Mouse (Mus musculus) gastrocnemius, adult 2 months (tissue): Measurements from ENCODE around the gene Agrp. TPM values are rescaled to one million over a fixed set of nuclear protein-coding genes. Genes with fewer than 3 reads are reported as not detected.
A peak's percentile ranks its signal among the peaks of the same experiment; 100 is the strongest.

Experiments
- DNase-seq: peaks from one replicate; pipeline ENCODE4 v3.0.0; 2022
- H3K27ac ChIP-seq: fragments of 200-600 bp; 2 replicates; pipeline ENCODE4 v1.8.1; 2022; ENCODE audit warnings: mild to moderate bottlenecking
- H3K4me3 ChIP-seq: fragments of 200-600 bp; 2 replicates; pipeline ENCODE4 v1.8.1; 2022; ENCODE audit warnings: mild to moderate bottlenecking, moderate library complexity
- CTCF ChIP-seq: fragments of 200-600 bp; IDR thresholded peaks from 2 replicates; pipeline ENCODE4 v1.8.1; 2022; ENCODE audit warnings: antibody characterized with exemption, mild to moderate bottlenecking, moderate library complexity
- intact Hi-C: fragments of 180-260 bp; cut with DNase I; formaldehyde crosslinking; loops from one replicate; pipeline ENCODE4 v1.15.1; 2025
- total RNA-seq, 2 experiments: library from RNA; stranded (reverse); gene quantifications; 2 replicates each; pipeline ENCODE4 v1.2.3; 2021

The Agrp gene
- total RNA-seq, 2 experiments from 2014 or later: 0.75 TPM; not detected in 1

DNA sequence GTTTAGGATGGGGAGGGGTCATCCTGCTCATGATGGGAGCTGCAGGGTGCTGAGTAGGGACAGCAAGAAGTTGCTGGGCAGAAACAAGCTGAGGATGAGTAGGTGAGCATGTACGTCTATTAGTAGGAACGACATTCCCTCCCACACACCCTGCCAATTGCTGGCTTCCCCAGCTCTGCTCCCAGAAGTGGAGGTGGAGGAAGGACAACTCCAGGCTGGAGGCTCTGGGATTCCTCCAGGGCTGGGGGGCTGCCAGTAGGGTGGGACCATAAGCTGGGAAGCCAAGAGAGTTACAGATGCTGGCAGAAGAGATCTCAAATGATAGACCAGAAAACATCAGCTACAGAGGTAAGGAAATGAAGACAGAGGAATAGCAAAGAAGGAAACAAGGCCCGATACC, 100.6 kb downstream of the Agrp start:
- peak; percentile 67 for DNase-seq
- H3K27ac ChIP-seq: peak overlapping the region; percentile 77
- H3K4me3 ChIP-seq: no peak overlapping the region
- no peak for TF ChIP-seq CTCF
- intact Hi-C loops: no loop called here

DNA sequence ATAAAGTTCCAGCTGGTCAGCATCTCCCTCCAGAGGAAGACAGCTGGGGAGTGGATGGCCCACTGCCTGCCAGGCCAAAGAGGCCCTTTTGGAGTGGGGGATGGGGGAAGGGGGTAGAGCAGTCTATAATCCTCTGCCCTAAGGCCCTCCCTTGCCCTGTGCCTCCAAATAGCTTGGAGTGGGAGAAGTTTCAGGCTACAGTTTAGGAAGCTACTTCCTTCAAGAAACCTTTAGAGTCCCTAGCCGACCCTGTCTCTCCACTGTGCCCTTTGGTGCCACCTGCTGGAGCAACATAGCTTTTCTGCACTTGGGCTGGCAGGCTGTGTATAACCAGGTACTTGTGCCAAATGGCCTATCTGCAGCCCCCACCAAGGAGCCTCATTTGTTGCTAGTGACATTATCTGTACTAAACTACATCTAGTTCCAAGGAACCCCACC, 103.3 kb downstream of the Agrp start:
- DNase-seq: peak; percentile 88
- Histone ChIP-seq H3K27ac (peak overlapping the region; percentile 83), H3K4me3 (no peak overlapping the region; the same call in 1 of the 2 replicates)
- intact Hi-C loops: loop anchor here (2.0 to 5.0 kb wide), 2 partner anchors 15 to 52 kb away; partner anchors contain the start of gene Hsd11b2
- peak; percentile 91 for TF ChIP-seq CTCF

GRCm38 (mm10) chr8:105533439-105533838, 103.8 kb downstream of the Agrp start:
- peak; percentile 49 for DNase-seq
- Histone ChIP-seq H3K27ac (peak overlapping the region; percentile 83), H3K4me3 (peak overlapping the region; percentile 11; the same call in 1 of the 2 replicates)
- intact Hi-C loops: loop anchor here (2.0 to 5.0 kb wide), 2 partner anchors 15 to 51 kb away; partner anchors contain the start of gene Hsd11b2
- TF ChIP-seq CTCF: no peak

GRCm38 (mm10) chr8:105531774-105532173, 105.4 kb downstream of the Agrp start:
- peak; percentile 87 for DNase-seq
- intact Hi-C loops: loop anchor here (1.0 to 5.0 kb wide), 3 partner anchors 13 to 49 kb away; partner anchors contain the start of gene Hsd11b2
- Histone ChIP-seq H3K27ac (peak overlapping the region; percentile 58), H3K4me3 (no peak overlapping the region)
- TF ChIP-seq CTCF: peak; percentile 75

- peak; percentile 56 for DNase-seq
- intact Hi-C loops: no loop called here
Measured at GRCm38 (mm10) chr8:105529271-105529670, 107.9 kb downstream of the Agrp start.

DNA sequence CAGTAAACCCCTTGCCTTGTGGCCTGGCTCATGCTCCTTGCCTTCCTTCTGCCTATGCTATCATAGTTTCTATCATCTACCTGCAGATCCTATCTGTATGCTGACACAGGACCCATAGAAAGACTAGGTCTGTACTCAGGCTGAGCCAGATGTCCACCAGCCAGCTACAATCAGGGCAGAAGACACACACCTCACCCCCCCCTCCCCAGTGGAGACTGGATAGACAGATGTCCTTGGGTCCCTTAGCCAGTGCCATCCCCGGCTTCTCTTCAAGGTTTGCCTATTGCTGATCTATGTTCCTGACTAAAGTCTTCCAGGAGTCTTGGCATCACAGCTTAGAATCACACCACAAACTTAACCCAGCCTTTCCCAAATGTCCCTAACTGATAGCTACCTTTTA, 109.0 kb downstream of the Agrp start:
- intact Hi-C loops: no loop called here
- DNase-seq: no peak
- no peak for TF ChIP-seq CTCF
- Histone ChIP-seq H3K27ac (no peak overlapping the region), H3K4me3 (no peak overlapping the region)

More at GRCm38 (mm10) chr8:105529271-105529670, 107.9 kb downstream of the Agrp start:
- no peak overlapping the region for H3K4me3 ChIP-seq
- H3K27ac ChIP-seq: 0 out of 2 replicates have a peak overlapping the region, but pooled peaks have one; percentile 5
- no peak for TF ChIP-seq CTCF

GRCm38 (mm10) chr8:105527110-105527509, 110.1 kb downstream of the Agrp start:
- Histone ChIP-seq H3K4me3 (no peak overlapping the region), H3K27ac (no peak overlapping the region)
- DNase-seq: peak; percentile 82
- intact Hi-C loops: no loop called here
- no peak for TF ChIP-seq CTCF

DNA sequence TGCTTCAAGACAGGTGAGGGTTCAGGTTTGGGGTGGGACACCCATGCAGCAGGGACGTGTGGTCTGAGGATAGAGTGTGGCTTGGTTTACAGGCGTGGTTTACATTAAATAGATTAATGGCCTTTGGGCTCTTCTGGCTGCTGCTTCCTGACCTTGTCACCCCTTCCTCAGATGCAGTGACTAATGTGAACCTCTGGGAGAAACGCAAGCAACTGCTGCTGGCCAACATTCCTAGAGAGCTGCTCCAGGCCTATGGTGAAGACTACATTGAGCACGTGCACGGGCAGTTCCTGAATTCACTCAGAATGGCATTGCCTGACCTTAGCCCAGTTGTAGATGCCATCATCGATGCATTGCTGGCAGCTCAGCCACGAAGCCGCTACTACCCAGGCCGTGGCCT, 114.3 kb downstream of the Agrp start:
- intact Hi-C loops: no loop called here
- no peak for DNase-seq
- Histone ChIP-seq H3K4me3 (no peak overlapping the region), H3K27ac (no peak overlapping the region)
- TF ChIP-seq CTCF: no peak

DNA sequence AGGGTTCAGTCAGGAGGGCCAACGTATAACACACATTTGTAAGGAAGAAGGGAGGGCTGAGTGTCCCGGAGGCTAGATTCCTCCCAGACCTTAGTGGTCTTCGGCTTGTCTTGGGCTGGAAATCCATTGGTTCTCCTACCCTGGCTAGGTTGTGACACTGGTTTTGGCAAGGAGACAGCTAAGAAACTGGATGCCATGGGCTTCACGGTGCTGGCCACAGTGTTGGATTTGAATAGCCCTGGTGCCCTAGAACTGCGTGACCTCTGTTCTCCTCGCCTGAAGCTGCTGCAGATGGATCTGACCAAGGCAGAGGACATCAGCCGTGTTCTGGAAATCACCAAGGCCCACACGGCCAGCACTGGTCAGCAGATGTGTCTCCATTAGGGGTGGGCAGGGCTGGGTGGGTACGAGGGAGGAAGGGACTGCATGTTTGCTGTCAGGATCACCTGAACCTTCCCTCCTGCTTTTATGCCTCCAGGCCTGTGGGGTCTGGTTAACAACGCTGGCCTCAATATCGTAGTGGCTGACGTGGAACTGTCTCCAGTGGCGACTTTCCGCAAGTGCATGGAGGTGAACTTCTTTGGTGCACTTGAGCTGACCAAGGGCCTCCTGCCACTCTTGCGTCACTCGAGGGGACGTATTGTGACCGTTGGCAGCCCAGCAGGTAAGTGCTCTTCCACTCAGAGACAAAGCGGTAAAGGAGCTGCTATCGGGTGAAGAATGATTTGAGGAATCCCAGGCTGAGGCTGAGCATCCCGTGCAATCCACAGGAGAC, 115.0 kb downstream of the Agrp start:
- intact Hi-C loops: no loop called here
- TF ChIP-seq CTCF: no peak
- Histone ChIP-seq H3K4me3 (no peak overlapping the region), H3K27ac (no peak overlapping the region)
- DNase-seq: peak; percentile 37

- intact Hi-C loops: no loop called here
- no peak overlapping the region for H3K27ac ChIP-seq
- DNase-seq: no peak
- no peak overlapping the region for H3K4me3 ChIP-seq
- TF ChIP-seq CTCF: no peak
Measured at GRCm38 (mm10) chr8:105521061-105521460, 116.1 kb downstream of the Agrp start.

DNA sequence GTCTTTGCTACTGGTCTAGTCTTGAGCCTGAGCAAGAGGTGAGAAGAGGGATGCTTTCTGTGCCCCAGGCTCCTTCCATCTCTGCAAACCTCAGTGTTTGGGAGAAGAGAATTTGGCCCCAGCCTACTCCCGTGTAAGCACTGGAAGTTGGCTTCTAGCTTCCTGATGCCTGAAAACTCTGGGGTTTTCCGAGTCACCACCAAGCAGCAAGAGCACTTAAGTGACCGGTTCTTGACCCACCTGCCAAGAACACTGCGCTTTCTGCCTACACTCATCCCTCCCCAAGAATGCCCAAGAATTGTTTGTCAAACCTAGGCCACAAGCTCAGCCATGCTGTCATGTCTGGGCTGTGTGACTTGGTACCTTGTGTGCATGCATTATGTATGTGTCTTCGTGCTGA, 116.7 kb downstream of the Agrp start:
- no peak overlapping the region for H3K4me3 ChIP-seq
- no peak for DNase-seq
- TF ChIP-seq CTCF: no peak
- intact Hi-C loops: no loop called here
- no peak overlapping the region for H3K27ac ChIP-seq

DNA sequence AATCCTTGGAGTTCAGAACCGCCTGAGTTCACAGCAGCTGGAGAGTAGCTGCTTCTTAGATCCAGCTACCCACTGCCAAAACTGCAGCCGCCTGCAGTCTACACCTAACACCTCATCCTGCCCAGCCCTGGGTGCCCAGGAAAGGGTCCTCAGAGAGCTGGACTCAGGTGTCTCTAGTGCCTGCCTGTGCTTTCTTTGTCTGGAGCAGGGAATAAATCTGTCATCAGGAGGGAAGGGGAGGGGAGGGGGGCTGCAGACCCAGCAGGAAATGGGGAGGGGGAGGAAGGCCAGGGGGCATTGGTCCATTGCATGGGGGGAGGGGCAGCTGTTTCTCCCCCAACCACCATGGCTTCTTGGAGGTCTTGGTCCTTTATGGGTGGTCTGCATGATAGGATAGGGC, 117.6 kb downstream of the Agrp start:
- no peak for DNase-seq
- intact Hi-C loops: loop anchor here (2.0 to 5.0 kb wide), 2 partner anchors 13 to 37 kb away; no protein-coding TSS in a partner anchor
- TF ChIP-seq CTCF: no peak
- Histone ChIP-seq H3K27ac (no peak overlapping the region), H3K4me3 (peak overlapping the region; percentile 74; the same call in 1 of the 2 replicates)
